Mouse (Mus musculus) liver, embryonic 14.5 days (tissue): ENCODE results near the gene Aox4. TPM values are rescaled to one million over a fixed set of nuclear protein-coding genes. Genes with fewer than 3 reads are reported as not detected.

ENCODE experiments used
- ATAC-seq: fragments of 200-750 bp; cut with Nextera tagmentation; 2 replicates; pipeline ENCODE4 v1.8.0; 2017; ENCODE audit warnings: moderate number of reproducible peaks, mild to moderate bottlenecking, moderate library complexity; ENCODE audit not compliant: insufficient read depth
- DNase-seq, 3 experiments: peaks; one replicate each; pipeline ENCODE4 v3.0.0-alpha.2; 2012 to 2013; ENCODE audit warnings: low read depth in 3 of 3, low spot score in 3 of 3
- H3K27ac ChIP-seq: fragments of 300-500 bp; sonication (generic); 2 replicates; pipeline ENCODE4 v1.5.1; 2014; ENCODE audit warnings: moderate library complexity, mild to moderate bottlenecking, control low read depth, inconsistent platforms
- H3K27me3 ChIP-seq: fragments of 300-500 bp; sonication (generic); 2 replicates; pipeline ENCODE4 v1.6.1; 2014; ENCODE audit warnings: mild to moderate bottlenecking, low read length, moderate library complexity; ENCODE audit not compliant: control insufficient read depth, insufficient read depth
- H3K36me3 ChIP-seq: fragments of 300-500 bp; sonication (generic); replicated peaks from 2 replicates; pipeline ENCODE4 v1.6.1; 2014; ENCODE audit warnings: low read depth; ENCODE audit not compliant: control insufficient read depth, insufficient read depth
- H3K4me1 ChIP-seq, 2 experiments: fragments of 200-500 bp in 1 of 2; fragments of 300-500 bp in 1 of 2; sonication (generic) in 1 of 2; replicated peaks; 2 replicates each; pipeline ENCODE4 v1.6.1; 2012 to 2014; ENCODE audit warnings: antibody characterized with exemption in 1 of 2, inconsistent platforms in 1 of 2, low read length in 1 of 2; ENCODE audit not compliant: control insufficient read depth in 2 of 2, insufficient read depth in 2 of 2
- H3K4me2 ChIP-seq: fragments of 300-500 bp; sonication (generic); 2 replicates; pipeline ENCODE4 v1.6.1; 2014; ENCODE audit warnings: low read depth, mild to moderate bottlenecking, control low read depth, moderate library complexity
- H3K4me3 ChIP-seq, 2 experiments: fragments of 200-500 bp in 1 of 2; fragments of 300-500 bp in 1 of 2; sonication (generic) in 1 of 2; 2 replicates each; pipeline ENCODE4 v1.5.1; 2012 to 2014; ENCODE audit warnings: low read depth in 2 of 2, low read length in 2 of 2, mild to moderate bottlenecking in 2 of 2, control low read depth in 1 of 2, inconsistent platforms in 1 of 2, moderate library complexity in 1 of 2; ENCODE audit not compliant: insufficient read depth in 1 of 2
- H3K9ac ChIP-seq: fragments of 300-500 bp; sonication (generic); replicated peaks from 2 replicates; pipeline ENCODE4 v1.6.1; 2014; ENCODE audit warnings: mild to moderate bottlenecking, control low read depth, moderate library complexity
- H3K9me3 ChIP-seq: fragments of 300-500 bp; sonication (generic); 2 replicates; pipeline ENCODE4 v1.6.1; 2016; ENCODE audit warnings: low read length, mixed read lengths; ENCODE audit not compliant: control insufficient read depth
- CTCF ChIP-seq: IDR thresholded peaks from 2 replicates; pipeline ENCODE4 v1.5.1; 2016; ENCODE audit warnings: antibody characterized with exemption, low read depth, control low read depth
- EP300 ChIP-seq: IDR thresholded peaks from 2 replicates; pipeline ENCODE4 v1.6.1; 2016; ENCODE audit warnings: antibody characterized with exemption, low read depth
- WGBS: fragments of 180-500 bp; shearing (Covaris S2); extraction: QIAGEN DNeasy Blood & Tissue Kit; methylation state at CpG from one replicate; pipeline ENCODE4 v1.1.7; 2014; ENCODE audit not compliant: insufficient replicate concordance; 5-methylcytosine and 5-hydroxymethylcytosine counted together
- polyA plus RNA-seq, 2 experiments: library from polyadenylated mRNA; depleted of rRNA in 1 of 2; stranded (reverse) in 1 of 2; unstranded in 1 of 2; fragments of >200 nt; fragmentation: Nextera tagmentation in 1 of 2; extraction: Ambion mirVana in 1 of 2; gene quantifications; 2 replicates each; pipeline versions ENCODE4 v1.2.1 to v1.2.3; 2012 to 2014

The Aox4 gene
- polyA plus RNA-seq, 2 experiments: 0.10 to 0.22 TPM

- Histone ChIP-seq H3K27me3 (no peaks in the 10 kb centered on the region), H3K36me3 (no peaks in the 10 kb centered on the region), H3K9me3 (no peaks in the 10 kb centered on the region), H3K4me3 (no peak overlapping the region), H3K4me1 (no peaks in the 10 kb centered on the region), H3K4me2 (no peak overlapping the region), H3K9ac (no peak overlapping the region), H3K27ac (no peak overlapping the region)
- 57% methylated on average over 4 of the region's 4 CpGs for WGBS
- TF ChIP-seq EP300: no peak
- TF ChIP-seq CTCF: no peak
- ATAC-seq: no peak
- no peak for DNase-seq
Measured at GRCm38 (mm10) chr1:58281625-58281988, 71.4 kb downstream of the Aox4 start.

GRCm38 (mm10) chr1:58284505-58284904, 74.3 kb downstream of the Aox4 start:
- no peaks in the 10 kb centered on the region for H3K36me3 ChIP-seq
- no peak overlapping the region for H3K4me3 ChIP-seq
- H3K4me2 ChIP-seq: no peak overlapping the region
- no peaks in the 10 kb centered on the region for H3K9me3 ChIP-seq
- H3K9ac ChIP-seq: no peak overlapping the region
- WGBS: 45% methylated on average over 7 of the region's 7 CpGs
- H3K27ac ChIP-seq: no peak overlapping the region
- no peaks in the 10 kb centered on the region for H3K27me3 ChIP-seq
- H3K4me1 ChIP-seq: no peaks in the 10 kb centered on the region
- no peak for TF ChIP-seq CTCF
- TF ChIP-seq EP300: no peak
- DNase-seq (no peak), ATAC-seq (no peak)

GRCm38 (mm10) chr1:58288091-58288490, 77.9 kb downstream of the Aox4 start:
- no peaks in the 10 kb centered on the region for H3K4me1 ChIP-seq
- TF ChIP-seq CTCF: no peak
- TF ChIP-seq EP300: no peak
- ATAC-seq: no peak
- 52% methylated on average over 3 of the region's 3 CpGs for WGBS
- no peak overlapping the region for H3K27ac ChIP-seq
- no peak overlapping the region for H3K9ac ChIP-seq
- no peaks in the 10 kb centered on the region for H3K27me3 ChIP-seq
- no peaks in the 10 kb centered on the region for H3K36me3 ChIP-seq
- no peaks in the 10 kb centered on the region for H3K9me3 ChIP-seq
- H3K4me2 ChIP-seq: no peak overlapping the region
- no peak overlapping the region for H3K4me3 ChIP-seq
- DNase-seq: no peak

- 33% methylated on average over 16 of the region's 16 CpGs for WGBS
- DNase-seq: no peak
Measured at GRCm38 (mm10) chr1:58289863-58290469, 79.8 kb downstream of the Aox4 start.

GRCm38 (mm10) chr1:58291394-58292300, 81.5 kb downstream of the Aox4 start:
- Histone ChIP-seq H3K36me3 (no peaks in the 10 kb centered on the region), H3K4me3 (no peak overlapping the region), H3K9ac (no peak overlapping the region), H3K9me3 (no peaks in the 10 kb centered on the region), H3K27me3 (no peaks in the 10 kb centered on the region), H3K4me2 (no peak overlapping the region), H3K4me1 (no peaks in the 10 kb centered on the region), H3K27ac (no peak overlapping the region)
- no peak for DNase-seq
- TF ChIP-seq EP300 (no peak), CTCF (no peak)
- WGBS: 52% methylated on average over 13 of the region's 13 CpGs
- ATAC-seq: no peak

More at GRCm38 (mm10) chr1:58289863-58290469, 79.8 kb downstream of the Aox4 start:
- Histone ChIP-seq H3K4me1 (no peaks in the 10 kb centered on the region), H3K9me3 (no peaks in the 10 kb centered on the region), H3K9ac (no peak overlapping the region), H3K4me3 (no peak overlapping the region), H3K27ac (no peak overlapping the region), H3K36me3 (no peaks in the 10 kb centered on the region), H3K27me3 (no peaks in the 10 kb centered on the region), H3K4me2 (no peak overlapping the region)
- ATAC-seq: no peak
- no peak for TF ChIP-seq CTCF
